Mouse (Mus musculus): ENCODE results near the gene Mlx.

The Mlx gene

GRCm38 (mm10) chr11:101065002-101065401 lies 22.1 kb upstream of the Mlx start:
- DNase-seq (ENCODE audit: low spot score): no peak

GRCm38 (mm10) chr11:101066549-101067412 lies 20.3 kb upstream of the Mlx start:
- DNase-seq (ENCODE audit: low spot score): peak; percentile 80

- DNase-seq (ENCODE audit: low spot score): peak; percentile 93
Measured at GRCm38 (mm10) chr11:101069391-101070188, 17.5 kb upstream of the Mlx start, which contains the start of gene Naglu. Gene Naglu, plus strand, starts transcription at chr11:101070012.

- no peak for DNase-seq (ENCODE audit: low spot score)
Measured at GRCm38 (mm10) chr11:101070189-101070527, 16.9 kb upstream of the Mlx start.

GRCm38 (mm10) chr11:101070987-101071386 lies 16.1 kb upstream of the Mlx start:
- no peak for DNase-seq (ENCODE audit: low spot score)

- no peak for DNase-seq (ENCODE audit: low spot score)
Measured at GRCm38 (mm10) chr11:101071810-101072428, 15.2 kb upstream of the Mlx start.

- DNase-seq (ENCODE audit: low spot score): no peak
Measured at GRCm38 (mm10) chr11:101078121-101078520, 9.0 kb upstream of the Mlx start, which contains the start of gene Hsd17b1. Gene Hsd17b1, plus strand, starts transcription at chr11:101078411.

- DNase-seq (ENCODE audit: low spot score): no peak
Measured at GRCm38 (mm10) chr11:101079746-101080145, 7.3 kb upstream of the Mlx start.

GRCm38 (mm10) chr11:101080421-101080820 lies 6.7 kb upstream of the Mlx start:
- no peak for DNase-seq (ENCODE audit: low spot score)

- DNase-seq (ENCODE audit: low spot score): no peak
Measured at GRCm38 (mm10) chr11:101081659-101082058, 5.4 kb upstream of the Mlx start.

- peak; percentile 67 for DNase-seq (ENCODE audit: low spot score)
Measured at GRCm38 (mm10) chr11:101082208-101083082, 4.6 kb upstream of the Mlx start, which contains the start of gene Coasy. Gene Coasy, plus strand, starts transcription at chr11:101082565.

- no peak for DNase-seq (ENCODE audit: low spot score)
Measured at GRCm38 (mm10) chr11:101083083-101083697, 3.9 kb upstream of the Mlx start.

GRCm38 (mm10) chr11:101084246-101084645 lies 2.8 kb upstream of the Mlx start:
- no peak for DNase-seq (ENCODE audit: low spot score)

- no peak for DNase-seq (ENCODE audit: low spot score)
Measured at GRCm38 (mm10) chr11:101084811-101085210, 2.3 kb upstream of the Mlx start.

- no peak for DNase-seq (ENCODE audit: low spot score)
Measured at GRCm38 (mm10) chr11:101085617-101086322, 1.3 kb upstream of the Mlx start.

GRCm38 (mm10) chr11:101086323-101086674 lies 778 bp upstream of the Mlx start:
- DNase-seq (ENCODE audit: low spot score): no peak

- DNase-seq (ENCODE audit: low spot score): no peak
Measured at GRCm38 (mm10) chr11:101087682-101088055, 592 bp downstream of the Mlx start.

GRCm38 (mm10) chr11:101089931-101090330 lies 2.9 kb downstream of the Mlx start:
- no peak for DNase-seq (ENCODE audit: low spot score)

- no peak for DNase-seq (ENCODE audit: low spot score)
Measured at GRCm38 (mm10) chr11:101094930-101095313, 7.8 kb downstream of the Mlx start.

- DNase-seq (ENCODE audit: low spot score): peak; percentile 92
Measured at GRCm38 (mm10) chr11:101095314-101096024, 8.4 kb downstream of the Mlx start, which contains the start of gene Psmc3ip. Gene Psmc3ip, minus strand, starts transcription at chr11:101095436.
